Mouse (Mus musculus) spleen, embryonic (tissue): ENCODE results near the gene E2f4.

Experiments used
- CTCF ChIA-PET: fragments of 350-600 bp; sonication (Branson Sonifier 250); formaldehyde crosslinking; loops from one replicate; lab custom pipeline; 2022; lab: Charles Lee

E2f4 gene

GRCm38 (mm10) chr8:105312891-105313481, 15.5 kb downstream of the E2f4 start:
- CTCF ChIA-PET: no interaction called here

GRCm38 (mm10) chr8:105313622-105314402, 16.3 kb downstream of the E2f4 start:
- CTCF ChIA-PET: no interaction called here

- CTCF ChIA-PET: no interaction called here
These were observed 17.8 kb downstream of the E2f4 start for GRCm38 (mm10) chr8:105315073-105315769.

GRCm38 (mm10) chr8:105317941-105318340, 20.5 kb downstream of the E2f4 start:
- CTCF ChIA-PET: interaction anchor here (0.5 to 0.6 kb wide), 2 partner anchors 33 to 46 kb away, joined by 3 to 11 read pairs; no protein-coding TSS in a partner anchor

GRCm38 (mm10) chr8:105318662-105319190, 21.3 kb downstream of the E2f4 start:
- CTCF ChIA-PET: no interaction called here

GRCm38 (mm10) chr8:105323183-105323582, 25.7 kb downstream of the E2f4 start:
- CTCF ChIA-PET: interaction anchor here (0.6 kb wide), 1 partner anchor 100 kb away, joined by 3 read pairs; no protein-coding TSS in a partner anchor

- CTCF ChIA-PET: no interaction called here
These were observed 28.2 kb downstream of the E2f4 start for GRCm38 (mm10) chr8:105325641-105326093.

GRCm38 (mm10) chr8:105326141-105326672, 28.7 kb downstream of the E2f4 start, which contains the start of the genes Lrrc29 and Tmem208:
Gene Lrrc29, minus strand, starts transcription at chr8:105326278.
Gene Tmem208, plus strand, starts transcription at chr8:105326354.
- CTCF ChIA-PET: no interaction called here

- CTCF ChIA-PET: no interaction called here
These were observed 29.5 kb downstream of the E2f4 start for GRCm38 (mm10) chr8:105326968-105327367.

- CTCF ChIA-PET: no interaction called here
These were observed 32.9 kb downstream of the E2f4 start for GRCm38 (mm10) chr8:105330325-105330724.

- CTCF ChIA-PET: no interaction called here
These were observed 34.0 kb downstream of the E2f4 start for GRCm38 (mm10) chr8:105331469-105331868.

GRCm38 (mm10) chr8:105331931-105332330, 34.5 kb downstream of the E2f4 start:
- CTCF ChIA-PET: no interaction called here

- CTCF ChIA-PET: no interaction called here
These were observed 35.1 kb downstream of the E2f4 start for GRCm38 (mm10) chr8:105332523-105332922.

GRCm38 (mm10) chr8:105336373-105337130, 39.1 kb downstream of the E2f4 start:
- CTCF ChIA-PET: no interaction called here

- CTCF ChIA-PET: no interaction called here
These were observed 41.5 kb downstream of the E2f4 start for GRCm38 (mm10) chr8:105338992-105339391.

GRCm38 (mm10) chr8:105339886-105340635, 42.6 kb downstream of the E2f4 start:
- CTCF ChIA-PET: no interaction called here

- CTCF ChIA-PET: interaction anchor here (0.7 kb wide), 1 partner anchor 1092 kb away, joined by 3 read pairs; no protein-coding TSS in a partner anchor
These were observed 43.9 kb downstream of the E2f4 start for GRCm38 (mm10) chr8:105341399-105341798.

GRCm38 (mm10) chr8:105342768-105343167, 45.3 kb downstream of the E2f4 start:
- CTCF ChIA-PET: no interaction called here

- CTCF ChIA-PET: interaction anchor here (0.6 kb wide), 1 partner anchor 35 kb away, joined by 3 read pairs; no protein-coding TSS in a partner anchor
These were observed 46.5 kb downstream of the E2f4 start for GRCm38 (mm10) chr8:105343791-105344574.
